Mouse (Mus musculus) CD4-positive, CD25-positive, alpha-beta regulatory T cell, adult 9 weeks (primary cell): ENCODE data around the gene Natd1. TPM values are rescaled to one million over a fixed set of nuclear protein-coding genes. Genes with fewer than 3 reads are reported as not detected.

Source experiments
- polyA plus RNA-seq: library from polyadenylated mRNA; unstranded; fragments of 100-300 nt; shearing (Covaris generic); gene quantifications from one replicate; pipeline ENCODE4 v1.2.1, GENCODE M21; 2017

The Natd1 gene
- 6.9 TPM for polyA plus RNA-seq

GRCm38 (mm10) chr11:60914491-60914890, at the start of gene Natd1:
Gene Natd1, minus strand, starts transcription at chr11:60914750.

GRCm38 (mm10) chr11:60931869-60932481, 17.4 kb upstream of the Natd1 start, which contains the start of gene Map2k3:
Gene Map2k3, plus strand, starts transcription at chr11:60932033.

GRCm38 (mm10) chr11:60878675-60879294, 35.8 kb downstream of the Natd1 start, which contains the start of gene Tmem11:
Gene Tmem11, minus strand, starts transcription at chr11:60879272.

Other genes with a start within 250 kb of the Natd1 start
- 17.1 TPM for gene Llgl1, start 215.0 kb downstream of the Natd1 start, polyA plus RNA-seq
- gene Flii, start 187.5 kb downstream of the Natd1 start, polyA plus RNA-seq = 178 TPM
- 21.5 TPM for gene Mief2, start 186.4 kb downstream of the Natd1 start, polyA plus RNA-seq
- gene Top3a, start 137.4 kb downstream of the Natd1 start, polyA plus RNA-seq = 22.4 TPM
- gene Smcr8, start 137.2 kb downstream of the Natd1 start, polyA plus RNA-seq = 13.4 TPM
- gene Shmt1, start 103.0 kb downstream of the Natd1 start, polyA plus RNA-seq = 27.0 TPM
- gene Dhrs7b, start 84.1 kb downstream of the Natd1 start, polyA plus RNA-seq = 38.9 TPM
- gene Tmem11, start 35.5 kb downstream of the Natd1 start, polyA plus RNA-seq = 50.9 TPM
- gene Map2k3, start 17.3 kb upstream of the Natd1 start, polyA plus RNA-seq = 32.0 TPM
- gene Kcnj12, start 107.8 kb upstream of the Natd1 start, polyA plus RNA-seq = not detected
- 65.3 TPM for gene Tnfrsf13b, start 212.0 kb upstream of the Natd1 start, polyA plus RNA-seq